Mouse (Mus musculus): ENCODE data around the gene Npr2.
"Not testable (repeated sequence)": the region's sequence is repeated elsewhere in the genome, so short reads cannot be mapped to it uniquely, and the experiment has no call there.

Npr2 gene

GRCm38 (mm10) chr4:43631046-43631955 lies at the start of gene Npr2:
TSS of gene Npr2 (plus strand) at chr4:43631935.
- peak; percentile 65 to 68 for DNase-seq

- DNase-seq = no peak
These were observed 49.5 kb upstream of the Npr2 start for GRCm38 (mm10) chr4:43582241-43582640.

GRCm38 (mm10) chr4:43583421-43583820 lies 48.3 kb upstream of the Npr2 start:
- no peak for DNase-seq

- no peak for DNase-seq
These were observed 47.0 kb upstream of the Npr2 start, which contains the start of gene Msmp for GRCm38 (mm10) chr4:43584444-43585416. TSS of gene Msmp (minus strand) at chr4:43584494.

- DNase-seq = no peak
These were observed 46.1 kb upstream of the Npr2 start for GRCm38 (mm10) chr4:43585682-43586081.

GRCm38 (mm10) chr4:43586411-43586810 lies 45.3 kb upstream of the Npr2 start:
- no peak for DNase-seq

- DNase-seq = no peak
These were observed 44.1 kb upstream of the Npr2 start for GRCm38 (mm10) chr4:43587681-43588080.

GRCm38 (mm10) chr4:43591543-43591942 lies 40.2 kb upstream of the Npr2 start:
- DNase-seq = no peak

GRCm38 (mm10) chr4:43591961-43592360 lies 39.8 kb upstream of the Npr2 start:
- no peak for DNase-seq

- DNase-seq = no peak
These were observed 38.3 kb upstream of the Npr2 start for GRCm38 (mm10) chr4:43593453-43593852.

- not testable (repeated sequence) for DNase-seq
These were observed 35.1 kb upstream of the Npr2 start for GRCm38 (mm10) chr4:43596597-43596996.

- no peak for DNase-seq
These were observed 33.5 kb upstream of the Npr2 start for GRCm38 (mm10) chr4:43598200-43598599.

- no peak for DNase-seq
These were observed 32.9 kb upstream of the Npr2 start for GRCm38 (mm10) chr4:43598650-43599380.

GRCm38 (mm10) chr4:43600195-43600934 lies 31.4 kb upstream of the Npr2 start:
- DNase-seq = no peak

- DNase-seq = no peak
These were observed 27.6 kb upstream of the Npr2 start for GRCm38 (mm10) chr4:43604099-43604498.

GRCm38 (mm10) chr4:43604751-43605685 lies 26.7 kb upstream of the Npr2 start:
- no peak for DNase-seq

- DNase-seq = no peak
These were observed 19.2 kb upstream of the Npr2 start for GRCm38 (mm10) chr4:43612534-43612933.

GRCm38 (mm10) chr4:43613060-43613730 lies 18.5 kb upstream of the Npr2 start:
- DNase-seq = no peak

- DNase-seq = no peak
These were observed 11.5 kb upstream of the Npr2 start for GRCm38 (mm10) chr4:43620146-43620778.
